ENCODE assay signal across 18 mouse cellular contexts in the genomic region with DNA sequence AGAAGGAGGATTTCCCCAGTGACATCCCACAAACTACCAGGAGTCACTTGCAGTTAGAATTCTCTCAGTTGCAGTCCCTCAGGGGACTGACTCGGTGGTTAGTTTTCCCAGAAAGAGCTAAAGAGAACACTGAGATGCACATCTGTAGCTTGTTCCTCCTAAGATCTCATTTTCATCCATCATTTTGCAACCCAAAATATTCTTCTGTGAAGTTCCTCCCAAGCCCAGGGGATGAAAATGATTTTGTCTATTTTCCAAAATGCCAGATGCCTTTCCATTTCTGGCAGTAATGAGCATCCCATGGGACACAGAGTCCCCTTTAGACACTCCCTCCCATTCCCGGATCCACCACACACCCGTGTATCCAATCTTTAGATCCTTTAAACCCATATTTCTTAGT. TPM values are rescaled to one million over a fixed set of nuclear protein-coding genes. Genes with fewer than 3 reads are reported as not detected.
DNase-seq lines count a peak whose midpoint lies in the region; ATAC-seq and TF ChIP-seq lines count a peak whose summit lies in the region.
"Had no signal": no experiment of that assay in that cellular context is flagged by ENCODE, and none has a peak within 500 bp of the region (broad histone marks: within the 10 kb centered on the region; RNA-seq: fewer than 3 reads in every experiment).

No protein-coding gene starts in this region.

- H3K79me2 ChIP-seq in heart, adult 2 months (replicated peaks; ENCODE audit: control insufficient read depth, insufficient read depth, low read length) = no peaks in the 10 kb centered on the region

- H3K9ac ChIP-seq in heart, adult 2 months (ENCODE audit: low read depth, low read length) = no peak overlapping the region
- H3K9ac ChIP-seq in kidney, embryonic 15.5 days = no peak overlapping the region
- H3K9ac ChIP-seq: forebrain, embryonic 13.5 days; forebrain, postnatal 0 days; heart, embryonic 15.5 days; hindbrain, embryonic 13.5 days had no signal

- WGBS in heart, adult 2 months = 32% methylated on average over 3 of the region's 3 CpGs
- WGBS in kidney, adult 2 months = 75% methylated on average over 3 of the region's 3 CpGs
- 69% methylated on average over 3 of the region's 3 CpGs for WGBS in kidney, embryonic 15.5 days

- H3K9me3 ChIP-seq in kidney, embryonic 15.5 days (replicated peaks) = no peaks in the 10 kb centered on the region
- H3K9me3 ChIP-seq: embryonic facial prominence, embryonic 10.5 days; forebrain, embryonic 13.5 days; heart, embryonic 15.5 days; hindbrain, embryonic 13.5 days had no signal

- no peak for ATAC-seq in kidney, embryonic 15.5 days (replicated peaks; ENCODE audit: low FRiP score)
- ATAC-seq: forebrain, embryonic 13.5 days; forebrain, postnatal 0 days; hindbrain, postnatal 0 days had no signal

- H3K4me3 ChIP-seq in heart, adult 2 months = no peak overlapping the region
- H3K4me3 ChIP-seq in kidney, adult 2 months (ENCODE audit: insufficient read depth, low read depth, low read length) = no peak overlapping the region
- no peak overlapping the region for H3K4me3 ChIP-seq in kidney, embryonic 15.5 days (replicated peaks)
- H3K4me3 ChIP-seq: embryonic facial prominence, embryonic 10.5 days; forebrain, embryonic 13.5 days; heart, embryonic 15.5 days; hindbrain, embryonic 13.5 days had no signal

- no peak for TF ChIP-seq POLR2A in heart, adult 2 months (IDR thresholded peaks at IDR 0.05; ENCODE audit: insufficient read depth, low read depth, low read length)
- TF ChIP-seq POLR2A in kidney, adult 2 months (IDR thresholded peaks at IDR 0.05; ENCODE audit: low read depth, low read length) = no peak

- no peak for TF ChIP-seq CTCF in heart, adult 2 months (IDR thresholded peaks at IDR 0.05)
- TF ChIP-seq CTCF in kidney, adult 2 months (conservative IDR thresholded peaks at IDR 0.05; ENCODE audit: insufficient read depth, insufficient read length, low read depth, low read length) = no peak

- intact Hi-C loops in heart, adult 2 months (cut with DNase I) = loop anchor here (10.0 kb wide), 1 partner anchor 157 kb away; no protein-coding TSS in a partner anchor
- intact Hi-C loops in heart, postnatal 14 days (cut with DNase I) = no loop called here

- H3K36me3 ChIP-seq in heart, adult 2 months (ENCODE audit: control insufficient read depth, insufficient read depth, low read length) = no peaks in the 10 kb centered on the region
- H3K36me3 ChIP-seq in kidney, adult 2 months (ENCODE audit: control insufficient read depth, insufficient read depth, low read length) = no peaks in the 10 kb centered on the region
- no peaks in the 10 kb centered on the region for H3K36me3 ChIP-seq in kidney, embryonic 15.5 days
- H3K36me3 ChIP-seq: embryonic facial prominence, embryonic 10.5 days; heart, embryonic 15.5 days; hindbrain, embryonic 13.5 days had no signal

- TF ChIP-seq EP300 in heart, adult 2 months (IDR thresholded peaks at IDR 0.05; ENCODE audit: insufficient read depth, low read depth, low read length) = no peak

- H3K4me1 ChIP-seq in heart, adult 2 months (ENCODE audit: control insufficient read depth, insufficient read depth, low read length) = peaks cover 1% of the 10 kb centered on the region
- H3K4me1 ChIP-seq in kidney, adult 2 months (ENCODE audit: control insufficient read depth, insufficient read depth, low read length) = no peaks in the 10 kb centered on the region
- H3K4me1 ChIP-seq in kidney, embryonic 15.5 days = no peaks in the 10 kb centered on the region
- H3K4me1 ChIP-seq: embryonic facial prominence, embryonic 10.5 days; forebrain, embryonic 13.5 days; heart, embryonic 15.5 days; hindbrain, embryonic 13.5 days had no signal

- H3K27me3 ChIP-seq in heart, adult 2 months (ENCODE audit: control insufficient read depth, insufficient read depth, low read length) = no peaks in the 10 kb centered on the region
- no peaks in the 10 kb centered on the region for H3K27me3 ChIP-seq in kidney, adult 2 months (replicated peaks; ENCODE audit: control insufficient read depth, insufficient read depth, low read length)
- H3K27me3 ChIP-seq in kidney, embryonic 15.5 days = no peaks in the 10 kb centered on the region
- H3K27me3 ChIP-seq: forebrain, embryonic 13.5 days; heart, embryonic 15.5 days; hindbrain, embryonic 13.5 days had no signal

- DNase-seq in gastrocnemius, adult 18-20 months (ENCODE audit: low spot score) = peak; percentile 28
- DNase-seq in gastrocnemius, postnatal 25 days = no peak
- peak in 1 of 2 experiments; percentile 28 for DNase-seq in heart, adult 2 months
- DNase-seq in heart, postnatal 14 days = no peak
- DNase-seq in kidney, adult 2 months = peak; percentile 35
- DNase-seq in skeletal muscle tissue, adult 2 months (ENCODE audit: low read depth, low spot score) = peak; percentile 45
- DNase-seq: adrenal gland, postnatal 10 days; cerebellum, adult 11-12 months; cerebellum, adult 9-10 months; forebrain, postnatal 0 days; kidney, adult 11 months had no signal

- peak overlapping the region; percentile 48 for H3K27ac ChIP-seq in heart, adult 2 months
- H3K27ac ChIP-seq in kidney, adult 2 months (ENCODE audit: insufficient read depth, low read depth, low read length) = no peak overlapping the region
- H3K27ac ChIP-seq in kidney, embryonic 15.5 days = no peak overlapping the region
- H3K27ac ChIP-seq: embryonic facial prominence, embryonic 10.5 days; forebrain, embryonic 13.5 days; heart, embryonic 15.5 days; hindbrain, embryonic 13.5 days; hindbrain, postnatal 0 days had no signal

- H3K4me2 ChIP-seq in kidney, embryonic 15.5 days = no peak overlapping the region
- H3K4me2 ChIP-seq: forebrain, embryonic 13.5 days; heart, embryonic 15.5 days; hindbrain, embryonic 13.5 days had no signal

RNA-seq across cellular contexts. Expression of gene Efcab14, which starts 36.1 kb away (rescaled TPM):
- 10 to 100 TPM; 46.2 to 49.5 TPM for total RNA-seq in gastrocnemius, adult 18-20 months (2021)
- 10 to 100 TPM; 33.1 to 33.2 TPM for total RNA-seq in gastrocnemius, postnatal 25 days (2021)
- total RNA-seq in heart, adult 2 months (2021) = 10 to 100 TPM; 38.7 to 40.1 TPM
- 20.4 and 34.4 TPM in 2 replicates for polyA plus RNA-seq in heart, adult 2 months (2012; rRNA removed)
- total RNA-seq in heart, postnatal 14 days (2021) = 10 to 100 TPM; 34.0 to 35.3 TPM
- polyA plus RNA-seq in kidney, adult 2 months (2012; rRNA removed) = 26.4 and 27.9 TPM in 2 replicates
- 36.7 and 37.2 TPM in 2 replicates for polyA plus RNA-seq in kidney, embryonic 15.5 days (2015; fragmentation: Nextera tagmentation; extraction: Ambion mirVana)

RNA-seq across cellular contexts. Expression of gene Cyp4b1, which starts 53.9 kb away (rescaled TPM):
- 1 to 10 TPM; 4.1 to 4.9 TPM for total RNA-seq in gastrocnemius, adult 18-20 months (2021)
- 1 to 10 TPM; 1.9 to 5.3 TPM for total RNA-seq in gastrocnemius, postnatal 25 days (2021)
- 10 to 100 TPM; 28.3 to 29.2 TPM for total RNA-seq in heart, adult 2 months (2021)
- polyA plus RNA-seq in heart, adult 2 months (2012; rRNA removed) = 56.5 and 61.1 TPM in 2 replicates
- total RNA-seq in heart, postnatal 14 days (2021) = 10 to 100 TPM; 22.7 to 29.9 TPM
- polyA plus RNA-seq in kidney, adult 2 months (2012; rRNA removed) = 329 and 340 TPM in 2 replicates
- 5.6 and 6.2 TPM in 2 replicates for polyA plus RNA-seq in kidney, embryonic 15.5 days (2015; fragmentation: Nextera tagmentation; extraction: Ambion mirVana)
- polyA plus RNA-seq: C2C12; embryonic facial prominence, embryonic 10.5 days; forebrain, embryonic 13.5 days had no signal

Comparison
In these comparisons a context has a peak if more than half of its experiments do, and no peak if none do; other contexts are left out.
1. DNase-seq: peak in gastrocnemius, adult 18-20 months (single experiment), kidney, adult 2 months (single experiment) and skeletal muscle tissue, adult 2 months (single experiment); none in gastrocnemius, postnatal 25 days (single experiment) and heart, postnatal 14 days (0 of 2).